ENCODE assay signal across 8 mouse cellular contexts in the genomic region with DNA sequence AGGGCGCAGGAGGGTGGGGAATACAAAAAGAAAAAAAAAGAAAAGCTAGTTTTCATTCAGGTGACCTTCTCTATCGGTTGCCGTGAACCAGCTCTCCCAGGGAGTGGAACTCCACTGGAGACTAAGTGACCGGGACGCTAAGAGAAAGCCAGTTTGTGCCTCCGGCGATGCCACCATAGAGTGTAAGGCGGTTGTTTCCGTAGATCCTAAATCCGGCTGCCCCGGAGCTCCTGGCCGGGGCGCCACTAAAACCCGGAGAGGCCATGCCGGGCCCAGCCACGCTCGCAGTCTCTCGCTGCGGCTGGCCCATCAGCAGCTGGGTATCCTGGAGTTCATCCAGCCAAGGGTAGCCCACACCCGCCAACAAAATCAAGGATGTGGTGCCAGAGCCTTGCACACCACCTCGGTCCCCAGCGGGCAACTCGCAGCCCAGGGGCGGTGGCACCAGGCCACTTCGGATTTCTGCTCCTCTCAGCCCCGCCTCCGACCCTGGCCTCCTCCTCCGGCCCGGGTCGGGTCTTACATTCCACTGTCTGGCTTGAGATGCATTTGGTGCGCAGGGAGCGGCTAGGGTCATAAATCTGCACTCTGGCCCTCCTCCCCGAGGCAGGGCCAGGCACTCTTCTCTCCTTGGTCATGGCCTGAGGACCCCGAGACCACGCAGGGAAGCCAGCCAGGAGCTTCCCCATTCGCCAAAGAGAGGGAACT. TPM values are rescaled to one million over a fixed set of nuclear protein-coding genes. Genes with fewer than 3 reads are reported as not detected.
DNase-seq lines count a peak whose midpoint lies in the region; ATAC-seq and TF ChIP-seq lines count a peak whose summit lies in the region.

No protein-coding gene starts in this region.

- peak overlapping the region; percentile 46 for H3K4me3 ChIP-seq in erythroblast, embryonic 14.5 days (replicated peaks)
- H3K4me3 ChIP-seq in intestine, postnatal 0 days (ENCODE audit: low read depth, low read length), result peak overlapping the region; percentile 92
- peak overlapping the region; percentile 92 for H3K4me3 ChIP-seq in limb, embryonic 13.5 days
- H3K4me3 ChIP-seq in midbrain, embryonic 14.5 days (replicated peaks; ENCODE audit: low read depth, low read length), result peak overlapping the region; percentile 98

- H3K9me3 ChIP-seq in erythroblast, embryonic 14.5 days (ENCODE audit: control insufficient read depth, low read length), result peaks cover 22% of the 10 kb centered on the region; the same call in 1 of the 2 replicates
- H3K9me3 ChIP-seq in intestine, postnatal 0 days (ENCODE audit: control insufficient read depth), result no peaks in the 10 kb centered on the region
- H3K9me3 ChIP-seq in limb, embryonic 13.5 days, result no peaks in the 10 kb centered on the region
- no peaks in the 10 kb centered on the region for H3K9me3 ChIP-seq in midbrain, embryonic 14.5 days (ENCODE audit: control insufficient read depth, low read length)

- peak overlapping the region; percentile 87 for H3K4me2 ChIP-seq in intestine, postnatal 0 days (replicated peaks; ENCODE audit: low read depth)
- H3K4me2 ChIP-seq in limb, embryonic 13.5 days (replicated peaks), result peak overlapping the region; percentile 93
- peak overlapping the region; percentile 100 for H3K4me2 ChIP-seq in midbrain, embryonic 14.5 days (ENCODE audit: low read length)

- peak; percentile 94 for DNase-seq in embryo, embryonic 9.5 days (ENCODE audit: extremely low spot score)
- peak; percentile 100 for DNase-seq in heart, adult 11 months
- DNase-seq in midbrain, embryonic 14.5 days, result peak; percentile 86
- peak; percentile 24 to 47 for DNase-seq in spleen, postnatal 14 days (ENCODE audit: low spot score in 2 of 2)

- peak overlapping the region; percentile 100 for H3K27ac ChIP-seq in intestine, postnatal 0 days (ENCODE audit: low read depth, low read length)
- H3K27ac ChIP-seq in limb, embryonic 13.5 days, result peak overlapping the region; percentile 100
- peak overlapping the region; percentile 99 for H3K27ac ChIP-seq in midbrain, embryonic 14.5 days (replicated peaks; ENCODE audit: low read depth, low read length)

- H3K9ac ChIP-seq in intestine, postnatal 0 days (ENCODE audit: low read depth, low read length), result peak overlapping the region; percentile 93
- peak overlapping the region; percentile 98 for H3K9ac ChIP-seq in limb, embryonic 13.5 days
- H3K9ac ChIP-seq in midbrain, embryonic 14.5 days (replicated peaks; ENCODE audit: low read length), result peak overlapping the region; percentile 95

- WGBS in intestine, postnatal 0 days, result under 1% methylated on average over 36 of the region's 36 CpGs
- WGBS in limb, embryonic 13.5 days, result under 1% methylated on average over 36 of the region's 36 CpGs
- WGBS in midbrain, embryonic 14.5 days, result under 1% methylated on average over 36 of the region's 36 CpGs

- ATAC-seq in erythroblast, adult 5-6 weeks (replicated peaks; ENCODE audit: low FRiP score, poor library complexity, severe bottlenecking), result no peak
- ATAC-seq in intestine, postnatal 0 days, result peak; percentile 50
- peak; percentile 20 for ATAC-seq in limb, embryonic 13.5 days (ENCODE audit: low FRiP score, low read depth)
- peak; percentile 15; the same call in 1 of the 2 replicates for ATAC-seq in midbrain, embryonic 14.5 days (ENCODE audit: low FRiP score, low TSS enrichment)

- H3K27me3 ChIP-seq in erythroblast, embryonic 14.5 days (ENCODE audit: control insufficient read depth), result peaks cover 100% of the 10 kb centered on the region
- H3K27me3 ChIP-seq in intestine, postnatal 0 days (replicated peaks; ENCODE audit: control insufficient read depth, insufficient read depth, low read length), result no peaks in the 10 kb centered on the region
- H3K27me3 ChIP-seq in limb, embryonic 13.5 days, result no peaks in the 10 kb centered on the region
- no peaks in the 10 kb centered on the region for H3K27me3 ChIP-seq in midbrain, embryonic 14.5 days (ENCODE audit: control insufficient read depth, insufficient read depth, low read length)

- H3K36me3 ChIP-seq in erythroblast, embryonic 14.5 days (ENCODE audit: control insufficient read depth), result no peaks in the 10 kb centered on the region
- no peaks in the 10 kb centered on the region for H3K36me3 ChIP-seq in intestine, postnatal 0 days (ENCODE audit: control insufficient read depth, insufficient read depth)
- no peaks in the 10 kb centered on the region for H3K36me3 ChIP-seq in limb, embryonic 13.5 days
- H3K36me3 ChIP-seq in midbrain, embryonic 14.5 days (ENCODE audit: control insufficient read depth, insufficient read depth, low read length), result no peaks in the 10 kb centered on the region

- 0 out of 2 replicates have a peak, but pooled peaks have one; percentile 13 for TF ChIP-seq CTCF in intestine, postnatal 0 days (IDR thresholded peaks at IDR 0.05; ENCODE audit: low read depth)

- H3K4me1 ChIP-seq in erythroblast, embryonic 14.5 days (ENCODE audit: control insufficient read depth), result peaks cover 17% of the 10 kb centered on the region
- H3K4me1 ChIP-seq in intestine, postnatal 0 days (replicated peaks; ENCODE audit: control insufficient read depth, insufficient read depth, low read length), result no peaks in the 10 kb centered on the region
- H3K4me1 ChIP-seq in limb, embryonic 13.5 days, result peaks cover 34% of the 10 kb centered on the region
- H3K4me1 ChIP-seq in midbrain, embryonic 14.5 days (ENCODE audit: control insufficient read depth, insufficient read depth, low read length), result peaks cover 30% of the 10 kb centered on the region

RNA-seq across cellular contexts. Expression of a gene that starts 4.0 kb away (rescaled TPM):
- polyA plus RNA-seq in erythroblast, embryonic 14.5 days (2012), result 0.97 and 1.5 TPM in 2 replicates
- total RNA-seq in erythroblast, adult 5-6 weeks (2015; ENCODE audit: low replicate concordance), result 5.4 and 7.9 TPM in 2 replicates
- 5.0 and 6.0 TPM in 2 replicates for total RNA-seq in erythroblast, adult 5-6 weeks (2017; ENCODE audit: low replicate concordance)
- 9.9 and 11.7 TPM in 2 replicates for polyA plus RNA-seq in intestine, postnatal 0 days (2015; fragmentation: Nextera tagmentation; extraction: Ambion mirVana)
- 37.4 and 37.7 TPM in 2 replicates for polyA plus RNA-seq in limb, embryonic 13.5 days (2015; fragmentation: Nextera tagmentation; extraction: Ambion mirVana)
- 37.7 and 47.4 TPM in 2 replicates for polyA plus RNA-seq in midbrain, embryonic 14.5 days (2014; fragmentation: Nextera tagmentation; extraction: Ambion mirVana)

Comparison
In these comparisons a context has a peak if more than half of its experiments do, and no peak if none do; other contexts are left out.
1. H3K4me3 ChIP-seq: peak in every context shown above with its lines; median percentile 98 in midbrain, embryonic 14.5 days; 92 in intestine, postnatal 0 days; 92 in limb, embryonic 13.5 days; 46 in erythroblast, embryonic 14.5 days.
2. DNase-seq: peak in every context shown above with its lines; median percentile 100 in heart, adult 11 months; 94 in embryo, embryonic 9.5 days; 86 in midbrain, embryonic 14.5 days; 36 in spleen, postnatal 14 days.